Mouse (Mus musculus) neural tube, embryonic 14.5 days (tissue): ENCODE measurements around the gene Slc38a1. TPM values are rescaled to one million over a fixed set of nuclear protein-coding genes. Genes with fewer than 3 reads are reported as not detected.

Experiments used
- ATAC-seq: fragments of 200-750 bp; cut with Nextera tagmentation; 2 replicates; pipeline ENCODE4 v1.8.0; 2017; ENCODE audit warnings: low read depth, mild to moderate bottlenecking, moderate TSS enrichment, moderate library complexity
- H3K27ac ChIP-seq: fragments of 300-500 bp; sonication (generic); 2 replicates; pipeline ENCODE4 v1.5.1; 2014; ENCODE audit warnings: low read depth, mild to moderate bottlenecking, control low read depth, low read length, moderate library complexity, mixed read lengths
- H3K27me3 ChIP-seq: fragments of 300-500 bp; sonication (generic); 2 replicates; pipeline ENCODE4 v1.6.1; 2014; ENCODE audit warnings: low read length; ENCODE audit not compliant: control insufficient read depth, insufficient read depth
- H3K36me3 ChIP-seq: fragments of 300-500 bp; sonication (generic); 2 replicates; pipeline ENCODE4 v1.6.1; 2014; ENCODE audit warnings: low read length, mixed read lengths; ENCODE audit not compliant: control insufficient read depth, insufficient read depth
- H3K4me1 ChIP-seq: fragments of 300-500 bp; sonication (generic); 2 replicates; pipeline ENCODE4 v1.6.1; 2014; ENCODE audit warnings: low read length; ENCODE audit not compliant: control insufficient read depth, insufficient read depth
- H3K4me2 ChIP-seq: fragments of 300-500 bp; sonication (generic); 2 replicates; pipeline ENCODE4 v1.6.1; 2014; ENCODE audit warnings: mild to moderate bottlenecking, low read depth, low read length, control low read depth
- H3K4me3 ChIP-seq: fragments of 300-500 bp; sonication (generic); 2 replicates; pipeline ENCODE4 v1.5.1; 2014; ENCODE audit warnings: low read depth, low read length, control low read depth, mixed read lengths
- H3K9ac ChIP-seq: fragments of 300-500 bp; sonication (generic); replicated peaks from 2 replicates; pipeline ENCODE4 v1.6.1; 2014; ENCODE audit warnings: low read depth, mild to moderate bottlenecking, control low read depth, low read length, mixed read lengths
- H3K9me3 ChIP-seq: fragments of 300-500 bp; sonication (generic); 2 replicates; pipeline ENCODE4 v1.6.1; 2016; ENCODE audit warnings: low read length; ENCODE audit not compliant: control insufficient read depth
- WGBS: fragments of 180-500 bp; shearing (Covaris S2); extraction: QIAGEN DNeasy Blood & Tissue Kit; methylation state at CpG from one replicate; pipeline ENCODE4 v1.1.7; 2014; 5-methylcytosine and 5-hydroxymethylcytosine counted together
- polyA plus RNA-seq: library from polyadenylated mRNA; unstranded; fragments of >200 nt; fragmentation: Nextera tagmentation; extraction: Ambion mirVana; gene quantifications from 2 replicates; pipeline ENCODE4 v1.2.1, GENCODE M21; 2014

The Slc38a1 gene
- polyA plus RNA-seq, 1 experiment from 2014 or later: 173 TPM

DNA sequence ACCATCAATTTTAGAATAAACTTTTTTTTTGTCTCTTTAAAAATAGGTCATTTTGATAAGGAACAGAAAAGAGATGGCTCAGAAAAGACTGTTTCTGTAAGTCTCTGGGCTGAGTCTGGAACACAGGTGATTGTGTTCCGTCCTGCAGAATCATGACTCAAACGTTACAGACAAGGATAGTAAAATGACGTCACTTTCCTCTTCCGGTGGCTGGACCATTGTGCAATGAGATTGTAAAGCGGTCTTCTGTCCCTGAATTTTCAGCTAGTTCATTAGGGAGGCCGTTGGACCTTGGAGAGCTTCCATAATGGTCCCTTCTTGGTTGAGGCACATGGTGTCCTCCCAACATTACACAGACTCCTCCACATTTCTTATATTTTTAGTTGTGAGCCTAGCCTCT, 27.0 kb upstream of the Slc38a1 start:
- H3K27me3 ChIP-seq: no peaks in the 10 kb centered on the region
- no peak for ATAC-seq
- WGBS: 79% methylated on average over 6 of the region's 6 CpGs
- H3K4me3 ChIP-seq: no peak overlapping the region
- no peaks in the 10 kb centered on the region for H3K9me3 ChIP-seq
- H3K36me3 ChIP-seq: no peaks in the 10 kb centered on the region
- H3K4me1 ChIP-seq: 0 out of 2 replicates have a peak, but pooled peaks cover 3% of the 10 kb centered on the region
- H3K4me2 ChIP-seq: no peak overlapping the region
- H3K27ac ChIP-seq: no peak overlapping the region
- H3K9ac ChIP-seq: no peak overlapping the region

DNA sequence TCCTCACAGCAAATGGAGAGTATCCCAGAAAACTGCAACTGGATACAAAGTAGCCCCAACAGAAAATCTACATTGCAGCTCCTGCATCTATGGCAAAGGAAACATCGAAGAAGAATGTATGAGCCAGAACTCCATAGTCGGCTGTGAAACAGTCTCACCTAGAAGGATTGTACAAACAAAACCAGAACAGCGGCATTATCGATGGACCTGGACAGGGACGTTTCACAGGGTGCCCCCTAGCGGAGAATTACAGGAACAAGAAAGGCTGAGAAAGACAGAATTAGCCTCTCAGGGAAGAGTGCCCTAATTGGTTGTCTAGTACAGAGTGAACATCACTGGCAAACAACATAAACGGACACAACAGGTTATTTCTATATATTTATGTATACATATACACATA, 23.9 kb upstream of the Slc38a1 start:
- H3K27me3 ChIP-seq: no peaks in the 10 kb centered on the region
- no peaks in the 10 kb centered on the region for H3K9me3 ChIP-seq
- ATAC-seq: peak; percentile 58
- WGBS: 6% methylated on average over 7 of the region's 7 CpGs
- 0 out of 2 replicates have a peak, but pooled peaks cover 3% of the 10 kb centered on the region for H3K4me1 ChIP-seq
- H3K9ac ChIP-seq: no peak overlapping the region
- H3K4me3 ChIP-seq: no peak overlapping the region
- no peak overlapping the region for H3K27ac ChIP-seq
- H3K4me2 ChIP-seq: peak overlapping the region; percentile 34; the same call in 1 of the 2 replicates
- no peaks in the 10 kb centered on the region for H3K36me3 ChIP-seq

DNA sequence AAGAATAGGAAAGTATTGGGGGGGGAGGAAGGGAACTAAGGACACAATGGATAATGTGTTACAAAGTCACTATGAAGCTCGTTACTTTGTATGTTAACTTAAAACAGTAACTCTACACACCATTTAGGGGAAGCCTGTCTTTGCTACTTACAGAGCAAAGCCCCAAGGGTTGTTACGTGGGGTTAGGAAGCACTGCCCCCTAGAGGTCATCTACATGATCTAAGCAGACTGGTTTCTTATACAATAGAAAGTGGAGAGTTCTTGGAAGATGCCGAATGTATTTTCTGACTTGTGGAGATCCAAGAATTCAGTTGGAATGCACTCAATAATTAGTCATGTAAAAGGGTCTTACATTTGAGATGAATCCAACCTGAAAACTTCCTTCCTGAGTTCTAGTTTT, 23.2 kb upstream of the Slc38a1 start:
- peak; percentile 72 for ATAC-seq
- no peak overlapping the region for H3K27ac ChIP-seq
- no peaks in the 10 kb centered on the region for H3K27me3 ChIP-seq
- H3K4me3 ChIP-seq: no peak overlapping the region
- H3K9me3 ChIP-seq: no peaks in the 10 kb centered on the region
- H3K9ac ChIP-seq: no peak overlapping the region
- H3K4me1 ChIP-seq: 0 out of 2 replicates have a peak, but pooled peaks cover 3% of the 10 kb centered on the region
- 12% methylated on average over 3 of the region's 3 CpGs for WGBS
- H3K4me2 ChIP-seq: no peak overlapping the region
- no peaks in the 10 kb centered on the region for H3K36me3 ChIP-seq

DNA sequence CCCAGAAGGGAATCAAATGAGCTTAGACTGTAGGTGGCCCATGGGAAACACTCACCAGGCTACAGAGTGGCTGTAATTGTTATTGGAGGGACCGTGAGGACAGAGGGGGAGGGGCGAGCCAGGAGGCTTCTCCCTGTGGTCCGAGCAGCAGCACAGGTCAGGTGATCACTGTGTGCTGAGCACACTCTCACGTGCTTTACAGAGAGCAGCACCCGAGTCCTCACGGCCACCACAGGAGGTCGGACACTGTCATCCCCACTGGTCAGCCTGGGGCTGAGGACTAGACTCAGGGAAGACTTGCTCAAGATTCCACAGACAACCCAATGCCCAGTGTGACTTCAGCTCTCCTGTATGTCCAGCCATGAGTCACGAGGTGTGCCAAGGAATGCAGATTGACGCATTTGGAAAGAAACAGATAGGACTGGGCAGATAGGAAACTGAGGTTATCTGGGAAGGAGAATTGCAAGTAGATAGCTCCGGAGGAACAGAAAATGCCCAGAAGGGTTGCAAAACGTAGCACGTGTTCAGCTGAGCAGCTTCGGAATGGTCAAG, 18.0 kb upstream of the Slc38a1 start:
- no peaks in the 10 kb centered on the region for H3K36me3 ChIP-seq
- H3K4me3 ChIP-seq: no peak overlapping the region
- 57% methylated on average over 13 of the region's 13 CpGs for WGBS
- no peak overlapping the region for H3K27ac ChIP-seq
- H3K27me3 ChIP-seq: no peaks in the 10 kb centered on the region
- H3K4me1 ChIP-seq: no peaks in the 10 kb centered on the region
- no peak for ATAC-seq
- no peak overlapping the region for H3K9ac ChIP-seq
- H3K9me3 ChIP-seq: no peaks in the 10 kb centered on the region
- no peak overlapping the region for H3K4me2 ChIP-seq

DNA sequence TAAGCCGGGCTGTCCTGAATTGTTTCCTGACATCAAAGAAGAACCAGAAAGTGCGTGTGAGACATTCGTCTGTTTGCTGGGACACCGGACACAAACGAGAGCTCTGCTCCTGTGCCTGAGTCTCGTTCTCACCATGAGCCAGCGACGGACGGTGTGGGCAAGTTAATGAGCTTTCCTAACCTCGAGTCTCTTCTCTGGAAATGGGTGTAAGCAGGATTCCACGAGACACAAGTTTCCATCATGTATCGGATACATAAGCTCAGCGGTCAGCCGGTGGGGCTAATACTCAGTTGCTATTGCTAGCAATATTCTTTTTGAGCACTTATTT, 15.5 kb upstream of the Slc38a1 start:
- no peak overlapping the region for H3K4me3 ChIP-seq
- no peaks in the 10 kb centered on the region for H3K9me3 ChIP-seq
- 76% methylated on average over 14 of the region's 14 CpGs for WGBS
- H3K36me3 ChIP-seq: no peaks in the 10 kb centered on the region
- H3K27me3 ChIP-seq: no peaks in the 10 kb centered on the region
- H3K4me1 ChIP-seq: no peaks in the 10 kb centered on the region
- H3K4me2 ChIP-seq: no peak overlapping the region
- no peak overlapping the region for H3K9ac ChIP-seq
- no peak for ATAC-seq
- no peak overlapping the region for H3K27ac ChIP-seq

DNA sequence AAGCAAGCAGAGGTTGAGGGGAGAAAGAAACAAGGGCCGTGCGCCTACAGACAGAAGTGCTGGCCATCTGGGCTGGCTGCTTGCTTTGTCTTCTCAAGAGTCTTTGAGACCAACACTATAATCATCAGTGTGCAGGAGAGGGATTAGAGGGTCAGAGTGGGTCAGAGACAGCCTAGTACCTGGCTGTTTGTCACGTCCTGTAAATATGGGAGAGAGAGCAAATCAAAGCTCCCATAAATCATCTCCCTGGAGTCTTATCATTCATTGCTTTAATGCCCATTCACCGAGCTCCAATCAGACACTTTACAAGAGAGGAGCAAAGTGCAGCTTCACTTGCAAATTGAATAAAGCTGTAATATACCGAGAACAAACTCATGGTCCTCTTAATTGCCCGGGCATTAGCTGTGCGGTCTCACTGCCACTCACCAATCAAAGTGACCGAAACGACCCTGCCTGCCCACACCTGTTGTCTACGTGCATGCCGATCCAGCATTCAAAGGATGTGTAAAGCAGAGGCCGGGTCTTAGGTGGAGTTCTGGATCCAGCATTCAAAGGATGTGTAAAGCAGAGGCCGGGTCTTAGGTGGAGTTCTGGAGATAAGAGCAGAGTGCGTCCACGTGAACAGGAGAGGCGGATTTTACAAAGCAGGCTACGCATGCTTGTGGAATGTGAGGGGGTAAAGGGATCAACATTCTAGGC, 15.0 kb upstream of the Slc38a1 start:
- no peak overlapping the region for H3K9ac ChIP-seq
- H3K36me3 ChIP-seq: no peaks in the 10 kb centered on the region
- H3K4me3 ChIP-seq: no peak overlapping the region
- no peak overlapping the region for H3K4me2 ChIP-seq
- ATAC-seq: no peak
- H3K27me3 ChIP-seq: no peaks in the 10 kb centered on the region
- 62% methylated on average over 17 of the region's 17 CpGs for WGBS
- no peaks in the 10 kb centered on the region for H3K9me3 ChIP-seq
- H3K4me1 ChIP-seq: no peaks in the 10 kb centered on the region
- no peak overlapping the region for H3K27ac ChIP-seq

DNA sequence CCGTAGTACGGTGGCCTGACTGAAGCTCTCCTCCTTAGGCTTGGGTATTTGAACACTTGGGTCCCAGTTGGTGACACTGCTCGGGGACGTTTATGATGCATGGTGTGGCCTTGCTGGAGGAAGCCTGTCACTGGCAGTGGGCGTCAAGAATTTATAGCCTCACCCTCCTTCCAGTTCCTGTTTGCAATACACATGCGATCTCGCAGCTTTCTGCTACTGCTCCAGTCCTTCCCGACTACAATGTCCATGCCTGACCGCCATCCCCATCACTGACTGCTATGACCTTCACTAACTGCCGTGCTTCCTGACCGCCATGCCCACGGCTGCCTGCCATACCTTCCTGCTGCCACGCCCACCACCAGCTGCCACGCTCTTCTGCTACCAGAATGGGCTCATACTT, 12.8 kb upstream of the Slc38a1 start:
- H3K9me3 ChIP-seq: no peaks in the 10 kb centered on the region
- H3K27me3 ChIP-seq: no peaks in the 10 kb centered on the region
- no peak overlapping the region for H3K4me2 ChIP-seq
- no peak overlapping the region for H3K4me3 ChIP-seq
- no peaks in the 10 kb centered on the region for H3K36me3 ChIP-seq
- H3K27ac ChIP-seq: no peak overlapping the region
- ATAC-seq: no peak
- no peaks in the 10 kb centered on the region for H3K4me1 ChIP-seq
- H3K9ac ChIP-seq: no peak overlapping the region
- WGBS: 89% methylated on average over 14 of the region's 14 CpGs

DNA sequence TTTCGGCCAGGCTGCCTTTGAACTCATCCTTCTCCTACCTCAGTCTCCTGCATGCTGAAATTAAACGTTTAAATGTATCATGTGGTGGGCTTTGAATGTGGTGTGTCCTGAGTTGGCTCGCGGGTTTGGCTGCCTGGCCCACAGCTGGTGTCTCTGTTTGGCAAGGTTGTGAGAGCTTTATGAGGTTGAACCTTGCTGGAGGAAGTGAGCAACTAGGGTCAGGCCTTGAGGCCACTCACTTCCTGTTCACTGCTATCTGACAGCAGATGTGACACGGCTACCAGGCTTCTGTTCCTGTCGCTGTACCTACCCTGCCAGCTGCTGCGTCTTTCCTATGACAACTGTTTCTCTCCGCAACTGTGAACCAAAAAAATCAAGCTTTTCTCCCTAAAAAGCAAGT, 12.0 kb upstream of the Slc38a1 start:
- H3K9me3 ChIP-seq: no peaks in the 10 kb centered on the region
- H3K4me3 ChIP-seq: no peak overlapping the region
- H3K27ac ChIP-seq: no peak overlapping the region
- 70% methylated on average over 8 of the region's 8 CpGs for WGBS
- H3K36me3 ChIP-seq: no peaks in the 10 kb centered on the region
- no peaks in the 10 kb centered on the region for H3K27me3 ChIP-seq
- H3K4me1 ChIP-seq: no peaks in the 10 kb centered on the region
- H3K4me2 ChIP-seq: no peak overlapping the region
- ATAC-seq: no peak
- H3K9ac ChIP-seq: no peak overlapping the region

DNA sequence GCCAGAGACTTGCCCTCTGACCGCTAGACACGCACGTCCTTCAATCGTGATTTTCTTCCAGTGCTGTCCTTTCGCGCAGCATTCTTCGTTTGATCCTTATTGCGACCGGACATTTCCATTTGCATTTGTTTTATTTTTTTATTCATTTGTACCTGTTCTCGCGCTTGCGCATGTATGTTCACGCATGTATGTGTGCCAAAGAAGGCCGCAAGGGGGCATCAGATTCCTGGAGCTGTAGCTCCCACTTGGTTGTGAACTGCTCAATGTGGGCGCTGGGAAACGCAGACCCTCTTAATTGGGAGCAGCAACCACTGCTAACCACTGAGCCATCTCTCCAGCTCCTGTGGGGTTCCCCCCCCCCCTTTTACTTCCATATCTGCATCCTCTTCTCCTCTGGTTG, 10.3 kb upstream of the Slc38a1 start:
- H3K4me3 ChIP-seq: no peak overlapping the region
- H3K9me3 ChIP-seq: no peaks in the 10 kb centered on the region
- no peak overlapping the region for H3K27ac ChIP-seq
- H3K36me3 ChIP-seq: no peaks in the 10 kb centered on the region
- ATAC-seq: no peak
- no peak overlapping the region for H3K4me2 ChIP-seq
- no peaks in the 10 kb centered on the region for H3K27me3 ChIP-seq
- 92% methylated on average over 16 of the region's 16 CpGs for WGBS
- no peaks in the 10 kb centered on the region for H3K4me1 ChIP-seq
- no peak overlapping the region for H3K9ac ChIP-seq
